Mouse (Mus musculus) liver, embryonic 14.5 days (tissue): Measurements from ENCODE around the gene Gm20662.

Experiments used
- CTCF ChIP-seq: IDR thresholded peaks from 2 replicates; pipeline ENCODE4 v1.5.1; 2016; ENCODE audit warnings: antibody characterized with exemption, low read depth, control low read depth
- EP300 ChIP-seq: IDR thresholded peaks from 2 replicates; pipeline ENCODE4 v1.6.1; 2016; ENCODE audit warnings: antibody characterized with exemption, low read depth

DNA sequence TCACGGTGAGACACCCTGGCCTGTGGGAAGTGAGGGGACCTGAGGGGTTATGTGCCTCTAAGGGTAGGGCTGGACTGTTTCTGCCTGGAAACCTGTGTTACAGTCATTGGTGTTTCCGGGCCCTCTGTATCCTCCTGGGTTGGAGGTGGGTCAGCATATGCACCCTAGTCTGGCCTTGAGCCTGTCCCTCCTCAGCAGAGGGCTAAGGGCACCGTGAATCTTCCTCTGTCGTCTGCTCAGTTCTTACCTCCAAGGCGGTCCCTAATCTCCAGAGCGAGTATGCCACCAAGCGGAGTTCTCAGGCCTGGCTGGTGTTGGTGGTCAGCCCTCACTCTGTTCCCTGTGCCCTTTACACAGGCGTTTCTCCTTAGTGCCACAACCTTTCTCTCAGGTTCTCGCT, 33.2 kb upstream of the Gm20662 start:
- no peak for TF ChIP-seq CTCF
- no peak for TF ChIP-seq EP300
